Mouse (Mus musculus) embryonic facial prominence, embryonic 11.5 days (tissue): ENCODE measurements around the gene Fam49a. TPM values are rescaled to one million over a fixed set of nuclear protein-coding genes. Genes with fewer than 3 reads are reported as not detected.
A peak's percentile ranks its signal among the peaks of the same experiment; 100 is the strongest.

Experiments used
- ATAC-seq: fragments of 200-750 bp; cut with Nextera tagmentation; replicated peaks from 2 replicates; pipeline ENCODE4 v1.8.0; 2017; ENCODE audit warnings: low read depth; ENCODE audit not compliant: insufficient number of reproducible peaks, low FRiP score, low TSS enrichment
- DNase-seq: peaks from one replicate; pipeline ENCODE4 v3.0.0-alpha.2; 2015; ENCODE audit warnings: low spot score
- H3K27ac ChIP-seq: fragments of 300-500 bp; sonication (generic); replicated peaks from 2 replicates; pipeline ENCODE4 v1.5.1; 2014; ENCODE audit warnings: mild to moderate bottlenecking, low read depth, low read length, control low read depth
- H3K27me3 ChIP-seq: fragments of 300-500 bp; sonication (generic); 2 replicates; pipeline ENCODE4 v1.6.1; 2014; ENCODE audit warnings: mild to moderate bottlenecking, low read length, moderate library complexity, mixed read lengths; ENCODE audit not compliant: control insufficient read depth, insufficient read depth
- H3K36me3 ChIP-seq: fragments of 300-500 bp; sonication (generic); replicated peaks from 2 replicates; pipeline ENCODE4 v1.6.1; 2014; ENCODE audit warnings: low read depth, mild to moderate bottlenecking, low read length, moderate library complexity, mixed read lengths; ENCODE audit not compliant: control insufficient read depth, insufficient read depth
- H3K4me1 ChIP-seq: fragments of 300-500 bp; sonication (generic); 2 replicates; pipeline ENCODE4 v1.6.1; 2014; ENCODE audit warnings: low read length, mixed read lengths; ENCODE audit not compliant: control insufficient read depth, insufficient read depth
- H3K4me2 ChIP-seq: fragments of 300-500 bp; sonication (generic); 2 replicates; pipeline ENCODE4 v1.6.1; 2014; ENCODE audit warnings: low read depth, mild to moderate bottlenecking, control low read depth, low read length, moderate library complexity
- H3K4me3 ChIP-seq: fragments of 300-500 bp; sonication (generic); 2 replicates; pipeline ENCODE4 v1.5.1; 2014; ENCODE audit warnings: low read depth, low read length, control low read depth
- H3K9ac ChIP-seq: fragments of 300-500 bp; sonication (generic); replicated peaks from 2 replicates; pipeline ENCODE4 v1.6.1; 2014; ENCODE audit warnings: mild to moderate bottlenecking, control low read depth, low read length
- H3K9me3 ChIP-seq: fragments of 300-500 bp; sonication (generic); replicated peaks from 2 replicates; pipeline ENCODE4 v1.6.1; 2016; ENCODE audit warnings: mild to moderate bottlenecking, low read length, inconsistent platforms, mixed read lengths; ENCODE audit not compliant: control insufficient read depth
- WGBS: fragments of 180-500 bp; shearing (Covaris S2); extraction: QIAGEN DNeasy Blood & Tissue Kit; methylation state at CpG from one replicate; pipeline ENCODE4 v1.1.7; 2014; 5-methylcytosine and 5-hydroxymethylcytosine counted together
- polyA plus RNA-seq: library from polyadenylated mRNA; unstranded; fragments of >200 nt; fragmentation: Nextera tagmentation; extraction: Ambion mirVana; gene quantifications from 2 replicates; pipeline ENCODE4 v1.2.1, GENCODE M21; 2014

The Fam49a gene
- polyA plus RNA-seq, 1 experiment from 2014 or later = 11.2 TPM

DNA sequence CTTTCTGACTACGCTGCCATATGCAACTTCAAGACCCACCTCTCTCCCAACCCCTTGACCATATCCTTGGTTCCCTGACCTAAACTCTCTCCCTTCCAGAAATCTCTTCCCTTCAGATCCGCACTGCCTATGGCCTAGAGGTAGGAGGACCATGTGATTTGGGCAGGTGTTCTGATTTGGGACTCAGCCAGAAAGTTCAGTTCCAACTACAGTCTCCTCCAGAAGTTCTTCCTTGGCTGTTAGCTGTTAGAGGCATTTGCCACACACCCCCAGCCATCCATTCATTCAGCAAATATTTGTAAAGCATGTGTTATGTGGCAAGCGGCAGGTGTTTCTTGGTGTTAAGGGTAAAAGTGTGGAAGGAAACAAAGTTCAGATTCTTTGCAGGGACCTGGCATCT is 44.3 kb downstream of the Fam49a start:
- Histone ChIP-seq H3K9me3 (no peaks in the 10 kb centered on the region), H3K4me3 (no peak overlapping the region), H3K36me3 (no peaks in the 10 kb centered on the region), H3K9ac (no peak overlapping the region), H3K27me3 (no peaks in the 10 kb centered on the region), H3K4me1 (no peaks in the 10 kb centered on the region), H3K27ac (no peak overlapping the region), H3K4me2 (no peak overlapping the region)
- ATAC-seq (no peak), DNase-seq (no peak)
- WGBS = 86% methylated on average over 3 of the region's 3 CpGs

DNA sequence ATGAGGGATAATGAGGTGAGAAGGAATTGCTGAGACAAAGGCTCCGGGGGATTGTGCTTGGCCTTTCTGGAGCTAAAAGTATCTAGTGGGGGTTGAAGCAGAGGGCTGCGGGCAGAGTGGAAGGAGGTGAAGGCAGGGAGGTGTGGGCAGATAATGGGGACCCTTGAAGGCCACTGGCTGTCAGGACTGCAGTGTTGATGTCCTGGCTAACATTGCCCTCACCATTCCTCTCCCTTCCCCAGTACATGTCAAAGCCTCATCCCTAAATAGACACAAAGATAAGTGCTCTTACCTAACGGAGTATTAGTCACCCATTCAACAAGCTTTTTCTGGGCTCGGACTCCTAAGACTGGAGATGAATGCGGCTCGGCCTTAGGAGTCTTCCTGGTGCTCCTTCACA is 44.9 kb downstream of the Fam49a start:
- ATAC-seq (no peak), DNase-seq (no peak)
- no peak overlapping the region for H3K27ac ChIP-seq
- H3K4me3 ChIP-seq = no peak overlapping the region
- no peaks in the 10 kb centered on the region for H3K9me3 ChIP-seq
- 94% methylated on average over 6 of the region's 6 CpGs for WGBS
- H3K4me2 ChIP-seq = no peak overlapping the region
- no peak overlapping the region for H3K9ac ChIP-seq
- no peaks in the 10 kb centered on the region for H3K4me1 ChIP-seq
- no peaks in the 10 kb centered on the region for H3K36me3 ChIP-seq
- H3K27me3 ChIP-seq = no peaks in the 10 kb centered on the region

DNA sequence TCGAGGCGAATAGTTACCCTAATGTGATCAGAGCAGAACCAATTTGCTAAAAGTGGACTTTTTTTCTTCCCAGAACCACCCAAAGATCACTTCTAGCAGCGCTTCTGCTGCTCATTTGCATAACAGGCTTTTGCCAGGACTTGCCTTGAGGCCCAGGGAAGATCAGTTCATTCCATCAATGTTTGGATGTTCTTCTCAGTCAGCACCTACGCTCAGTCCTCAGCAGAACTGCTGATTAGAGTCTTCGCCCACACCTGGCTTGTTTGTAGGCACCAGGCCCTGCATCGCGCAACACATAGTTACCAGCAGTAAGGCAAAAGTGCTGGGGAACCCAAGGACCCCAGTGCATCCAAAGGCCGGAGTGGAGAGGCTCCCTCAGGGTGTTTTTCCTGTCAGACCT is 45.3 kb downstream of the Fam49a start:
- WGBS = 88% methylated on average over 8 of the region's 8 CpGs
- Histone ChIP-seq H3K9ac (no peak overlapping the region), H3K9me3 (no peaks in the 10 kb centered on the region), H3K4me3 (no peak overlapping the region), H3K4me2 (no peak overlapping the region), H3K36me3 (no peaks in the 10 kb centered on the region), H3K27me3 (no peaks in the 10 kb centered on the region), H3K4me1 (no peaks in the 10 kb centered on the region), H3K27ac (no peak overlapping the region)
- DNase-seq = no peak
- no peak for ATAC-seq

DNA sequence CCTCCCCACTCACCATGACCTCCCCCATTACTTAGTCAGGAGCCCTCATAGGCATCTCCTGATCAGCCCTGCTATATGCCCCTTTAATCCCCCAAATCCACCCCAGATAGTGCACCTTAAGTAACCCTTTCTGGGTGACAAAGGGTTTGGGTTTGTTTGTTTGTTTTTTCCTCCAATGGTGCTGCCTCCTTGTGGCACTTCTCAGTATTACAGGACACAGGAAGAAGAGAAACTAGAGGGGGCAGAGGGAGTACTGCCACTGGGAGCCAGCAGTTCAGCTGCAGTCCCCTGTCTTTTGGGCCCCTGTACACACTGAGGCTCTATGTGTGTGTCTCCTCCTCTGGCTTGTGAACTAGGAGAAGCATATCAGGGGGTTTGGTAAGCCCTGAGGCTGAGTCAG is 51.5 kb downstream of the Fam49a start:
- ATAC-seq (no peak), DNase-seq (no peak)
- H3K36me3 ChIP-seq = no peaks in the 10 kb centered on the region
- H3K4me1 ChIP-seq = no peaks in the 10 kb centered on the region
- no peak overlapping the region for H3K9ac ChIP-seq
- no peaks in the 10 kb centered on the region for H3K9me3 ChIP-seq
- no peaks in the 10 kb centered on the region for H3K27me3 ChIP-seq
- no peak overlapping the region for H3K4me2 ChIP-seq
- no peak overlapping the region for H3K27ac ChIP-seq
- H3K4me3 ChIP-seq = no peak overlapping the region

DNA sequence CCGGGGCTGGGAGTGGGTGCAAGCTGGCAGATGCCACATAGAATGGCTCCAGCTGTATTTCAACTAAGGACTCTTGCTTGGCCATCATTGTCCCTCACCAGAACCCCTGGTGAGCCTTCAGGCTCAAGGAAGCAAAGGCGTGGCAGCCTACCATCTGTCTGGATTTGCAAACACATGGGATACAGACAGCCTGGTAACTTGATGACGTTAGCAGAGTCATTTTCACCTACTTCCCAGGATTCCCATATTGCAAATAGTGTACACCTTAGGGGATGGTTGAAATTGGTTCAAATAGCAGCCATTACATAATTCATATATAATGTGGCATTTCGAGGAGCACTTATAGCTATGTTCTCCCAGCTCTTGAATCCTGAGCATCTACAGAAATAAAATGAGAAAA is 52.0 kb downstream of the Fam49a start:
- no peak overlapping the region for H3K27ac ChIP-seq
- 79% methylated on average over 4 of the region's 4 CpGs for WGBS
- H3K9me3 ChIP-seq = no peaks in the 10 kb centered on the region
- no peaks in the 10 kb centered on the region for H3K36me3 ChIP-seq
- H3K4me2 ChIP-seq = no peak overlapping the region
- no peaks in the 10 kb centered on the region for H3K27me3 ChIP-seq
- no peak overlapping the region for H3K4me3 ChIP-seq
- no peak overlapping the region for H3K9ac ChIP-seq
- no peaks in the 10 kb centered on the region for H3K4me1 ChIP-seq
- no peak for DNase-seq
- ATAC-seq = no peak

DNA sequence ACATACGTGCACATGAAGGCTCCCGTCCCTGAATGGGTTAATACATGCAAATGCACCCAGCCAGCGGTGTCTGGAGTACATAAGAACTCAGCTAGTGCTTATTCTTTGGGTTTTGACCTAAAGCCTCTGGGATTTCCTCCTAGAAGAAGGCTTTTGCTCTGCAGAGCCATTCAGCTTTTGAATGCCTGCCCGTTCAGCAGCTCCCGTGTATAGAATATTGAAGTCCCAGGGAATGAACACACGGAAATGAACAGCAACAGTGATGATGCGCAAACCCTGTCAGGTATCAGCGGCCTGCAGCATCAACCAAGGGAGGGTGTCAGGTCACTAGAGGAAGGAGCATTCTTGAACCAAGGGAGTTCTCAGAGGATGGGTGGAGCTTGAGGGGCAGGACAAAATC is 52.4 kb downstream of the Fam49a start:
- H3K36me3 ChIP-seq = no peaks in the 10 kb centered on the region
- no peaks in the 10 kb centered on the region for H3K27me3 ChIP-seq
- 52% methylated on average over 8 of the region's 8 CpGs for WGBS
- H3K9me3 ChIP-seq = no peaks in the 10 kb centered on the region
- DNase-seq (no peak), ATAC-seq (no peak)
- no peak overlapping the region for H3K9ac ChIP-seq
- no peak overlapping the region for H3K4me2 ChIP-seq
- no peak overlapping the region for H3K27ac ChIP-seq
- H3K4me1 ChIP-seq = no peaks in the 10 kb centered on the region
- H3K4me3 ChIP-seq = no peak overlapping the region

DNA sequence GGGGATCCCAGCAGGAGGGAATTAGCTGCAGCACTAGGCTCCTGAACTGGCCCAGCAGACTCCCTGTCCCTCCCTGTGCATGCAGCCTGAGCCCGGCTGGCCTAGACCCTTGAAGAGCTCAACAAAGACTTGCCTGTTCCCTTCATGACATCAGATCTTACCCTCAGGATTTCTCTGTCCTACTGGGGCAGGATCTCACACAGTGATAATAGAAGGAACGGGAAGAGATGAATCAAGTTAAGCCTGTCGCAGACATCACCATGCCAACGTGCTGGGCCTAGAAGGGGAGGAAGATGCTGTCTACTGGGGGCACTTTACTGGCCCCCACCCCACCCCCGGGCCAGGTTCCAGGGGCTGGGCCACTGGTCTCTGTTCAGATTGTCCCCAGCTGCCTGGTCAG is 53.1 kb downstream of the Fam49a start:
- Histone ChIP-seq H3K36me3 (no peaks in the 10 kb centered on the region), H3K4me2 (no peak overlapping the region), H3K27ac (no peak overlapping the region), H3K4me1 (no peaks in the 10 kb centered on the region), H3K9ac (no peak overlapping the region), H3K27me3 (no peaks in the 10 kb centered on the region), H3K9me3 (no peaks in the 10 kb centered on the region), H3K4me3 (no peak overlapping the region)
- 15% methylated on average over 5 of the region's 5 CpGs for whole genome bisulfite sequencing
- DNase-seq (peak; percentile 53), ATAC-seq (peak; percentile 71)

DNA sequence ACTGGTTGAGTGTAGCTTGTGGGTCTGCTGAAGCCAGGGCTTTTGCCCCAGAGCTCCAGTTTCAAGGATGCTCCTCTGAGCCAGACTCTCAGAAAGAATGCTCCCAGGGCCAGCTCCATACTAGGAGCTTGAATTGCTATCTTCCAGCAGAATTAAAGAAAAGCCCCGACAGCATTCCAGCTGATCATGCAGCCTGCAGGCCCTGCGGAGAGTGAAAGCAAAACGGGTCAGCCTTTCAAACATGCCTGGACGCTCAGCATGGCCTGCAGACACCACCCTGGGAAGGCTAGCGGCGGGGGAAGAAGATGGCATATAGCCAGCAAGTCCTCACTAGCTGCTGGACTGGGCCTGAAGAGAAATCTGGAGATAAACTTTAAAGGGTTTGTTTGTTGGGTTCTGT is 55.0 kb downstream of the Fam49a start:
- Histone ChIP-seq H3K9me3 (no peaks in the 10 kb centered on the region), H3K4me3 (no peak overlapping the region), H3K9ac (no peak overlapping the region), H3K36me3 (no peaks in the 10 kb centered on the region), H3K27me3 (no peaks in the 10 kb centered on the region), H3K27ac (no peak overlapping the region), H3K4me2 (no peak overlapping the region), H3K4me1 (no peaks in the 10 kb centered on the region)
- no peak for ATAC-seq
- DNase-seq = no peak
- 62% methylated on average over 6 of the region's 6 CpGs for WGBS

DNA sequence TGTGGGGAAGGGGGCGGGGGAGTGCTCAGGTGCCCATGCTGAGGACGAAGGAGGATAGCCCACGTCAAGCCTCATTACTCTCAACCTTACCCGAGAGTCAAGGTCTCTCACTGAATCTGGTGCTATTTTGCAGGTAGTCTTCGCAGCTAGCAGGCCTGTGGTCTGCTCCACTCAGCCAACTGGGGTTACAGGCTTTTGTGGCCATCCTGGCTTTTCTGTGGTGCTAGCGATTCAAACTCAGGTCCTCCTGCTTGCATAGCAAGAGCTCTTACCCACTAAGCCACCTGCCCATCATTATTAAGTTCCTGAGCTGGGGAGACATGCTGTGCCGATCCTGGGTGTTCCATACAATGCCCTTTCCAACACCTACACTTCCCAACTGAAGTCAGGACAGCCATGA is 55.7 kb downstream of the Fam49a start:
- DNase-seq (no peak), ATAC-seq (no peak)
- no peak overlapping the region for H3K9ac ChIP-seq
- 76% methylated on average over 7 of the region's 7 CpGs for WGBS
- H3K27ac ChIP-seq = no peak overlapping the region
- H3K4me2 ChIP-seq = no peak overlapping the region
- no peaks in the 10 kb centered on the region for H3K9me3 ChIP-seq
- no peaks in the 10 kb centered on the region for H3K27me3 ChIP-seq
- no peak overlapping the region for H3K4me3 ChIP-seq
- H3K4me1 ChIP-seq = no peaks in the 10 kb centered on the region
- H3K36me3 ChIP-seq = no peaks in the 10 kb centered on the region
